Mouse (Mus musculus) liver, embryonic 16.5 days (tissue): ENCODE data around the gene Myom1. TPM values are rescaled to one million over a fixed set of nuclear protein-coding genes. Genes with fewer than 3 reads are reported as not detected.

Experiments used
- ATAC-seq: fragments of 200-750 bp; cut with Nextera tagmentation; 2 replicates; pipeline ENCODE4 v1.8.0; 2017; ENCODE audit warnings: low read depth, mild to moderate bottlenecking, moderate number of reproducible peaks, moderate library complexity
- H3K27ac ChIP-seq: fragments of 300-500 bp; sonication (generic); 2 replicates; pipeline ENCODE4 v1.5.1; 2014; ENCODE audit warnings: mild to moderate bottlenecking, low read length
- H3K27me3 ChIP-seq: fragments of 300-500 bp; sonication (generic); 2 replicates; pipeline ENCODE4 v1.6.1; 2014; ENCODE audit warnings: low read depth, low read length, mixed read lengths; ENCODE audit not compliant: control insufficient read depth, insufficient read depth
- H3K36me3 ChIP-seq: fragments of 300-500 bp; sonication (generic); 2 replicates; pipeline ENCODE4 v1.6.1; 2014; ENCODE audit warnings: mild to moderate bottlenecking; ENCODE audit not compliant: control insufficient read depth, insufficient read depth
- H3K4me1 ChIP-seq: fragments of 300-500 bp; sonication (generic); 2 replicates; pipeline ENCODE4 v1.6.1; 2014; ENCODE audit warnings: low read depth, low read length, mixed read lengths; ENCODE audit not compliant: control insufficient read depth
- H3K4me2 ChIP-seq: fragments of 300-500 bp; sonication (generic); 2 replicates; pipeline ENCODE4 v1.6.1; 2014; ENCODE audit warnings: low read depth, low read length, mixed read lengths
- H3K4me3 ChIP-seq: fragments of 300-500 bp; sonication (generic); 2 replicates; pipeline ENCODE4 v1.5.1; 2014; ENCODE audit warnings: low read depth, mild to moderate bottlenecking, low read length
- H3K9ac ChIP-seq: fragments of 300-500 bp; sonication (generic); 2 replicates; pipeline ENCODE4 v1.6.1; 2014; ENCODE audit warnings: low read depth, low read length
- H3K9me3 ChIP-seq: fragments of 300-500 bp; sonication (generic); replicated peaks from 2 replicates; pipeline ENCODE4 v1.6.1; 2016; ENCODE audit warnings: low read length; ENCODE audit not compliant: control insufficient read depth
- WGBS: fragments of 180-500 bp; shearing (Covaris S2); extraction: QIAGEN DNeasy Blood & Tissue Kit; methylation state at CpG from one replicate; pipeline ENCODE4 v1.1.7; 2014; ENCODE audit not compliant: insufficient replicate concordance; 5-methylcytosine and 5-hydroxymethylcytosine counted together
- polyA plus RNA-seq: library from polyadenylated mRNA; unstranded; fragments of >200 nt; fragmentation: Nextera tagmentation; extraction: Ambion mirVana; gene quantifications from 2 replicates; pipeline ENCODE4 v1.2.1, GENCODE M21; 2015

The Myom1 gene
- polyA plus RNA-seq, 1 experiment from 2014 or later: 3.3 TPM

DNA sequence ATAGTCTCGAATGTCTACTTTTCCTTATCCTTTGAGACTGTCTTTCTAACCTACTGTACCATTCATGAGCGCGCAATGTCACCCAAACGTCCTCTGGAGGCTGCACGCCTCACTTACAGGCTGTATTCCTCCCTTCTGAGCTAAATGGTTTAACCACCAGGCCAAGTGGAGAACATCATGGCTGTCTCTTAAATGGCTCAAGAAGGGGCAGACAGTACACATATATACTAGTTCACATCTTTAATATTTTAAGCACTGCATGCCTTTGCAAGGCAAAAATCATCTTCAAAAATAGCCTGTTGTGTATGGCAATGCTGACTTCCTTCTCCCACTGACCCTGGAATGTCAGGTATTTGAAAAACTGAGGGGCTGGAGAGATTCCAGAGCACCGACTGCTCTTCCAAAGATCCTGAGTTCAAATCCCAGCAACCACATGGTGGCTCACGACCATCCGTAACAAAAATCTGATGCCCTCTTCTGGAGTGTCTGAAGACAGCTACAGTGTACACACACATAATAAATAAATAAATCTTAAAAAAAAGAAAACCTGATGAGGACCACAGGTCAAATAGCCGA, 3.9 kb upstream of the Myom1 start:
- H3K27me3 ChIP-seq: no peaks in the 10 kb centered on the region
- no peak overlapping the region for H3K9ac ChIP-seq
- H3K4me1 ChIP-seq: peaks cover 21% of the 10 kb centered on the region
- H3K9me3 ChIP-seq: no peaks in the 10 kb centered on the region
- no peak overlapping the region for H3K4me3 ChIP-seq
- 73% methylated on average over 9 of the region's 9 CpGs for WGBS
- ATAC-seq: no peak
- no peak overlapping the region for H3K4me2 ChIP-seq
- peaks cover 24% of the 10 kb centered on the region for H3K36me3 ChIP-seq
- no peak overlapping the region for H3K27ac ChIP-seq

DNA sequence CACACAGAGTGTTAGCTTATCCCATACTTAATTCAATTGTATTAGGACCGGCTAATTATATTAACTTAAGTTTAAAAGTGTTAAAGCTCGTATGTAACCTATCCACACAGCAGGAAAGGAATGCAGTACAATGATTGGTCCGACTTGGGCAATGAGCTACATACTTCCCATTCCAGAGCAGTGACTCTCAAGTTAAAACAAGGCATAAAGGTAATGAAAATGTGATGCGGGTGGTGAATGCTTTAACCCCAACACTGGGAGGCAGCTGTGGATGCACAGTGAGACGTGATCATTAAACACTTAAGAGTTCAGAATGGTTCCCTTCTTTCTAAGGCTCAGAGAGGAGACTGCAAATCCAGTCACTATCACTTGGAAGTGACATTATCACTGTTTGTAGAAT, 3.2 kb upstream of the Myom1 start:
- Histone ChIP-seq H3K9me3 (no peaks in the 10 kb centered on the region), H3K27me3 (no peaks in the 10 kb centered on the region), H3K4me2 (no peak overlapping the region), H3K9ac (no peak overlapping the region), H3K4me1 (peaks cover 28% of the 10 kb centered on the region), H3K4me3 (no peak overlapping the region), H3K27ac (no peak overlapping the region), H3K36me3 (peaks cover 17% of the 10 kb centered on the region)
- WGBS: 75% methylated on average over 5 of the region's 5 CpGs
- no peak for ATAC-seq

DNA sequence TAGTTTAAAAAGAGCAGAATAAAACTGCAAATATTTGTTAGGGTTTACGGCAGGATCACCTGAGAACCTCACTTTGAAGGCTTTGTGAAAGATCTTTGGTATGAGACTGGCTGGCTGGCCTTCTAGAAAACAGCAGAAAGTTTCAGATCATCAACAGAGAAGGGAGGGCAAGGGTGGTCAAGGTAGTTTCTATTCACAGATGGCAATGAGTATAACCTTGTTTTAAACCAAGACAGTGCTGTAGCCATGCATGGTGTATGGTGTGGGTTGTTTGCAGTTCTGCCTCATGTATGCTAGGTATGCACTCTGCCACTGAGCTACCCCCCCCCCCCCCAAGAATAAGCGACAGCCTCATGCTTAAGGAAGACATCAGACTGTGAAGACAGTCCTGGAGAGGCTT, 2.2 kb upstream of the Myom1 start:
- WGBS: 60% methylated on average over 2 of the region's 2 CpGs
- Histone ChIP-seq H3K9ac (no peak overlapping the region), H3K27ac (no peak overlapping the region), H3K9me3 (no peaks in the 10 kb centered on the region), H3K4me3 (peak overlapping the region; percentile 31), H3K4me1 (peaks cover 30% of the 10 kb centered on the region), H3K36me3 (peaks cover 10% of the 10 kb centered on the region), H3K27me3 (no peaks in the 10 kb centered on the region), H3K4me2 (peak overlapping the region; percentile 57)
- no peak for ATAC-seq

DNA sequence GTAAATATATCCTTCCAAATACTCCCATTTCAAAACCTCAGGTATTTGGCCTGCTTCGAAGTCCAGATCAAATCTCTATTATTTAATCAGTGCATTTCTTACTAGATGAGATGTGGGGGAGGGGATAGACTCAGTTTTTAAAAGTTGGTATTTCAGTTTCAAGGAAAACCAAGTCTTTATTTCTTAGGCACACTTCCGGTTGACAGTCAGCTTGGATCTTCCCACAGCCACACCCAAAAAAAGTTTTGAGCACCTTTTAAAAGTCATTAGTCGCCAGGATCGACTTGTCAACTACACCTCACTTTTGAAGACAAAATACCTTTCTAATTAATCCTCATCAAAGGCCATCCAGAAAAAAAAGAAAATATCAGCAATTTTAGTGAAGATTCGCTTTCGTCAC, 1.4 kb upstream of the Myom1 start:
- Histone ChIP-seq H3K36me3 (peaks cover 4% of the 10 kb centered on the region; the same call in 1 of the 2 replicates), H3K9ac (peak overlapping the region; percentile 97), H3K27ac (peak overlapping the region; percentile 95), H3K4me3 (peak overlapping the region; percentile 90), H3K9me3 (no peaks in the 10 kb centered on the region), H3K4me1 (peaks cover 30% of the 10 kb centered on the region), H3K4me2 (peak overlapping the region; percentile 74), H3K27me3 (no peaks in the 10 kb centered on the region)
- WGBS: 4% methylated on average over 6 of the region's 6 CpGs
- ATAC-seq: no peak

DNA sequence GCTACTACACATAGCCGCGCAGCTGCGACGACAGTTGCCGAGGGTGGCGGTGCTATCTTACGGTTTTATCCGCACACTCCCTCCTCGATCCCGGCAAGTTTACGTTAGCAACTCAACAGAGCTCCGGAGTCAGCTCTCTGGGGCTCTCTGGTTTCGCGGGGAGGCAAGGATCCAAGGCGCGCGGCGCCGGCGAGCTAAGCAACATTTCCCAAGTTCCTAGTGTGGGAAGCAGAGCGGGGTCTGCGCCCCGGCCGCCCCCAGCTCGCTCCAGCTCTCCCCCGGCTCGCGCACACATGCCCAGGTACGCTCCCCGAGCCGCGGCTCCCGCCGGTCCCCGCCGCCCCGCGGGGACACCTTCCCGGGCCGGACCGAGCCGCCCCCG, 743 bp upstream of the Myom1 start:
- H3K4me2 ChIP-seq: peak overlapping the region; percentile 74
- WGBS: under 1% methylated on average over 42 of the region's 43 CpGs
- peak overlapping the region; percentile 95 for H3K27ac ChIP-seq
- peak overlapping the region; percentile 90 for H3K4me3 ChIP-seq
- H3K9me3 ChIP-seq: no peaks in the 10 kb centered on the region
- no peaks in the 10 kb centered on the region for H3K27me3 ChIP-seq
- H3K4me1 ChIP-seq: peaks cover 30% of the 10 kb centered on the region
- no peaks in the 10 kb centered on the region for H3K36me3 ChIP-seq
- ATAC-seq: peak; percentile 39
- peak overlapping the region; percentile 97 for H3K9ac ChIP-seq

DNA sequence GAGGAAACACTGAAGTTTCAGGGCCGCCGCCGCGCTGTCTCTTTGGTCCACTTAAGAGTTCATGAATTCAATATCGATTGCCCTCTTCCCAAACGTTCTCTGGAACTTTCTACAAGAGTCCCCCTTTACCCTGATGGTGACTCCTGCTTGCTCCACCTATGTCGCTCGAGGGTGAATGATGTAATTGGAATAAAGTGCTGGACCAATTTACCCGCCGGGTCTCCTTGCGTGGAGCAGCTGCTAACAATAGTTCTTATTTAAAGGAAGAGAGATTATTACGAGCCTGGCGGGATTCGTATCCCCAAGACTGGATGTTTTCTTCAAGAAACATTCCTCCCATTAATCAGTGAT, 286 bp downstream of the Myom1 start, which contains the start of gene Myl12a:
Gene Myl12a, minus strand, starts transcription at position 135 of the 351 bp plus-strand sequence.
- H3K4me1 ChIP-seq: peaks cover 30% of the 10 kb centered on the region
- no peaks in the 10 kb centered on the region for H3K27me3 ChIP-seq
- H3K4me3 ChIP-seq: peak within 1 kb of the TSS; percentile 90
- peak; percentile 11 for ATAC-seq
- no peaks in the 10 kb centered on the region for H3K9me3 ChIP-seq
- peak within 1 kb of the TSS; percentile 74 for H3K4me2 ChIP-seq
- peak within 1 kb of the TSS; percentile 97 for H3K9ac ChIP-seq
- H3K36me3 ChIP-seq: no peaks in the 10 kb centered on the region
- 13% methylated on average over 14 of the region's 14 CpGs for whole genome bisulfite sequencing
- H3K27ac ChIP-seq: peak within 1 kb of the TSS; percentile 95

DNA sequence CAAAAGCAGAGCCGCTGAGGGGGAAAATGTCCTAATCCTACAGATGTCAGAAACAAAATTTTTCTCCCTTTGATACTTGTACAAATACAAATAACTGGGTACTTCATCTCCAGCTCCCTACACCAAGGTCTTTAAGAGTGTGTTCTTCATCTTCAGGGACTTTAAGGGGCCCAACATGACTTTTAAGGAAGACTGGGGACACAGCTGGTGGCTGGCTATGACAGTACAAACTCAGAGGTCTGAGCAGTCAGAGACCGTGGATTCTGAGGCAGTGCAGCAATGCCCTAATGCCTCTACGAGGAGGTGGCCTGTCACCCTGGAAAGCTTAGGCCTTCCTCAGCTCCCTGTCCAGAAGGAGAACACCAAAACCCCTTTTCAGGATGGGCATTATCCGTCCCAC, 679 bp downstream of the Myom1 start:
- Histone ChIP-seq H3K4me3 (peak overlapping the region; percentile 90), H3K9ac (peak overlapping the region; percentile 97), H3K4me1 (peaks cover 30% of the 10 kb centered on the region), H3K4me2 (peak overlapping the region; percentile 74), H3K27ac (peak overlapping the region; percentile 95), H3K27me3 (no peaks in the 10 kb centered on the region), H3K36me3 (no peaks in the 10 kb centered on the region), H3K9me3 (no peaks in the 10 kb centered on the region)
- 60% methylated on average over 4 of the region's 4 CpGs for WGBS
- ATAC-seq: no peak

DNA sequence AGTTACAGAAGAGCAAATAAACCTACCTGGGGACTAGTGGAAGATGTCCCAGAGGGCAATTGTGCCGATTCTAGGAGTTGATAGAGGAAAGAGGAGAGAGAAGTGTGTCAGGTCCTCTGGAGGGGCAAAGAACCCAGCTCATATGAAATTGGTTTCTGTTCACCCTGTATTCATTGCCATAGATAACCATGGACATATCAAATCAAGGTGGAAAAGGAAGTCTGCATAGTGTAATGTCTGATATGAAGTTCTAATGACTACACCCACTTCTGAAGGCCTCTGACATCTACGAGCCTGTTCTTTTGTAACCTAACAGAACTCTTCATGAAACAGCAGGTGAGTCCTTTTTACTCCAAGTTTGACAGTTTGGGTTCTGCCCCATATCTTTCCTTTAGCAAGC, 1.3 kb downstream of the Myom1 start:
- peak overlapping the region; percentile 74; the same call in 1 of the 2 replicates for H3K4me2 ChIP-seq
- WGBS: 21% methylated on average over 2 of the region's 2 CpGs
- no peaks in the 10 kb centered on the region for H3K36me3 ChIP-seq
- H3K4me3 ChIP-seq: no peak overlapping the region
- peak overlapping the region; percentile 95; the same call in 1 of the 2 replicates for H3K27ac ChIP-seq
- peaks cover 27% of the 10 kb centered on the region for H3K4me1 ChIP-seq
- H3K9me3 ChIP-seq: no peaks in the 10 kb centered on the region
- no peak for ATAC-seq
- H3K9ac ChIP-seq: 0 out of 2 replicates have a peak overlapping the region, but pooled peaks have one; percentile 4
- H3K27me3 ChIP-seq: no peaks in the 10 kb centered on the region

DNA sequence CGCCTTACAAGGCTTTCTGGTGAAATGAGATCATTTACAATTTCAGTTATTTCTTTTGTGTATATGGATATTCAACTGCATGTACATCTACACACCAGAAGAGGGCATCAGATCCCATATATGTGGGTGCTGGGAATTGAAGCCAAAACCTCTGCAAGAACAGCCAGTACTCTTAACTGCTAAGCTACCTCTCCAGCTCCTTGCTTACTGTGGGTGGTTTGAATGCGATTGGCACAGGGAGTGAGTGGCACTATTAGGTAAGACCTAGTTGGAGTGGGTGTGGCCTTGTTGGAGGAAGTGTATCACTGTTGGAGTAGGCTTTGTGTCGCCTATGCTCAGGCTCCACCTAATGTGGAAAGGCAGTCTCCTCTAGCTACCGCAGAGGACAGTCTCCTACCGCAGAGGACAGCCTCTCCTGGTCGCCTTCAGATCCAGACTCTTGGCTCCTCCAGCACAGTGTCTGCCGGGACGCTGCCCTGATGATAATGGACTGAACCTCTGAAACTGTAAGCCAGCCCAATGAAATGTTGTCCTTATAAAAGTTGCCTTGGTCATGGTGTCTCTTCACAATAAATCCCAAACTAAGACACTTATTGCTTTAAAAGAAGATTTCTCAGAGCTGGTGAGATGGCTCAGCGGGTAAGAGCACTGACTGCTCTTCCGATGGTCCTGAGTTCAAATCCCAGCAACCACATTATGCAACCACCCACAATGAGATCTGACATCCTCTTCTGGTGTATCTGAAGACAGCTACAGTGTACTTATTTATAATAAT, 1.9 kb downstream of the Myom1 start:
- whole genome bisulfite sequencing: 69% methylated on average over 10 of the region's 10 CpGs
- Histone ChIP-seq H3K9me3 (no peaks in the 10 kb centered on the region), H3K27ac (peak overlapping the region; percentile 95; the same call in 1 of the 2 replicates), H3K36me3 (no peaks in the 10 kb centered on the region), H3K27me3 (no peaks in the 10 kb centered on the region), H3K4me1 (peaks cover 24% of the 10 kb centered on the region), H3K4me3 (no peak overlapping the region), H3K9ac (no peak overlapping the region), H3K4me2 (peak overlapping the region; percentile 74; the same call in 1 of the 2 replicates)
- ATAC-seq: no peak
